Mouse (Mus musculus): ENCODE measurements at regions not wholly inside any gene's neighbourhood (a gene's known extent, or its start where the extent isn't known, plus 50 kb on each side); places are given as distances from the start of the nearest gene placed in this dataset.

- TF ChIP-seq ZC3H11A (IDR thresholded peaks at IDR 0.05; ENCODE audit: low read depth, low read length) (no peak), USF1 (IDR thresholded peaks at IDR 0.05; ENCODE audit: low read depth, low read length) (no peak), JUND (IDR thresholded peaks at IDR 0.05; ENCODE audit: low read depth, low read length) (no peak), CHD1 (IDR thresholded peaks at IDR 0.05; ENCODE audit: low read depth, low read length) (no peak), TCF12 (IDR thresholded peaks at IDR 0.05; ENCODE audit: low read depth, low read length) (no peak), ZKSCAN1 (IDR thresholded peaks at IDR 0.05; ENCODE audit: low read depth, low read length) (no peak), CTCF (IDR thresholded peaks at IDR 0.05 in 2 of 3, conservative IDR thresholded peaks at IDR 0.05 in 1 of 3; ENCODE audit: control insufficient read depth in 1 of 3, insufficient read depth in 1 of 3, low read depth in 2 of 3, low read length in 3 of 3, poor library complexity in 1 of 3, severe bottlenecking in 1 of 3) (no peak), UBTF (IDR thresholded peaks at IDR 0.05; ENCODE audit: borderline replicate concordance, insufficient read depth, low read depth, low read length) (no peak), SMC3 (IDR thresholded peaks at IDR 0.05; ENCODE audit: low read depth, low read length) (no peak), ZNF384 (IDR thresholded peaks at IDR 0.05; ENCODE audit: low read depth, low read length) (no peak), EP300 (IDR thresholded peaks at IDR 0.05; ENCODE audit: low read depth in 1 of 2, low read length in 2 of 2) (no peak), MAFK (IDR thresholded peaks at IDR 0.05; ENCODE audit: borderline replicate concordance, low read depth, low read length) (no peak)
Measured at GRCm38 (mm10) chr19:26510185-26510584, 94.7 kb upstream of the Smarca2 start.
